Mouse (Mus musculus) kidney, adult 10 weeks (tissue): Measurements from ENCODE around the gene Selenov. TPM values are rescaled to one million over a fixed set of nuclear protein-coding genes. Genes with fewer than 3 reads are reported as not detected.

Source experiments
- polyA plus RNA-seq: library from polyadenylated mRNA; stranded (reverse); fragments of 350-450 nt; fragmentation: Illumina TruSeq; extraction: RNeasy Lipid Tissue Mini Kit (QIAGEN cat#74804); gene quantifications from one replicate; pipeline ENCODE4 v1.2.3, GENCODE M21; 2014; ENCODE audit warnings: low read depth, low replicate concordance

Selenov gene
- not detected for polyA plus RNA-seq

GRCm38 (mm10) chr7:28290638-28291590, at the start of gene Selenov:
Selenov (minus strand) TSS chr7:28291186.

GRCm38 (mm10) chr7:28338108-28338998, 47.4 kb upstream of the Selenov start, which contains the start of gene Supt5:
Supt5 (minus strand) TSS chr7:28338746.

GRCm38 (mm10) chr7:28311926-28312543, 21.0 kb upstream of the Selenov start, which contains the start of gene Timm50:
Timm50 (minus strand) TSS chr7:28312072.

GRCm38 (mm10) chr7:28301616-28302433, 10.8 kb upstream of the Selenov start, which contains the start of gene Dll3:
Dll3 (minus strand) TSS chr7:28302238.

GRCm38 (mm10) chr7:28277615-28278278, 13.2 kb downstream of the Selenov start, which contains the start of gene Eid2b:
Eid2b (plus strand) TSS chr7:28277739.

GRCm38 (mm10) chr7:28267129-28268041, 23.6 kb downstream of the Selenov start, which contains the start of gene Eid2:
Eid2 (plus strand) TSS chr7:28267881.

Other genes starting within 250 kb of the Selenov start
- gene Psmc4, start 241.1 kb downstream of the Selenov start, polyA plus RNA-seq, result 35.8 TPM
- not detected for gene Fcgbp, start 219.9 kb downstream of the Selenov start, polyA plus RNA-seq
- gene 9530053A07Rik, start 161.7 kb downstream of the Selenov start, polyA plus RNA-seq, result not detected
- 8.0 TPM for gene Fbl, start 121.5 kb downstream of the Selenov start, polyA plus RNA-seq
- 0.36 TPM for gene Dyrk1b, start 111.7 kb downstream of the Selenov start, polyA plus RNA-seq
- gene Eid2, start 23.3 kb downstream of the Selenov start, polyA plus RNA-seq, result 8.1 TPM
- gene Eid2b, start 13.4 kb downstream of the Selenov start, polyA plus RNA-seq, result 15.5 TPM
- not detected for gene Dll3, start 11.1 kb upstream of the Selenov start, polyA plus RNA-seq
- gene Timm50, start 20.9 kb upstream of the Selenov start, polyA plus RNA-seq, result 9.1 TPM
- 21.8 TPM for gene Supt5, start 47.6 kb upstream of the Selenov start, polyA plus RNA-seq
- 90.5 TPM for gene Rps16, start 59.5 kb upstream of the Selenov start, polyA plus RNA-seq
- gene Plekhg2, start 81.4 kb upstream of the Selenov start, polyA plus RNA-seq, result 0.69 TPM
- gene Zfp36, start 89.1 kb upstream of the Selenov start, polyA plus RNA-seq, result 31.6 TPM
- 1.8 TPM for gene Med29, start 101.5 kb upstream of the Selenov start, polyA plus RNA-seq
- 45.1 TPM for gene Paf1, start 101.8 kb upstream of the Selenov start, polyA plus RNA-seq
- 5.2 TPM for gene Gmfg, start 146.3 kb upstream of the Selenov start, polyA plus RNA-seq
- gene Lrfn1, start 160.8 kb upstream of the Selenov start, polyA plus RNA-seq, result 0.12 TPM
- not detected for gene Ifnl2, start 219.3 kb upstream of the Selenov start, polyA plus RNA-seq
- not detected for gene Ifnl3, start 231.7 kb upstream of the Selenov start, polyA plus RNA-seq
- gene Sycn, start 249.7 kb upstream of the Selenov start, polyA plus RNA-seq, result not detected